Mouse (Mus musculus): ENCODE measurements around the gene Aff2.

GRCm38 (mm10) chrX:69663038-69663437, 302.9 kb downstream of the Aff2 start:
- no peak for TF ChIP-seq CTCF (IDR thresholded peaks at IDR 0.05; ENCODE audit: borderline replicate concordance, insufficient read depth, low read length)
- no peak for TF ChIP-seq POLR2A (IDR thresholded peaks at IDR 0.05; ENCODE audit: low read depth, low read length)
